Mouse (Mus musculus): ENCODE results near the gene Cplx1.

The Cplx1 gene

GRCm38 (mm10) chr5:108549489-108550206 lies at the start of gene Cplx1:
Gene Cplx1 (minus strand): TSS chr5:108550024.
- Histone ChIP-seq H3K4me1 (replicated peaks; ENCODE audit: low read depth, low read length) (peaks cover 22% of the 10 kb centered on the region), H3K27me3 (ENCODE audit: insufficient read depth, low read length) (peaks cover 67% of the 10 kb centered on the region), H3K9me3 (ENCODE audit: low read length) (no peaks in the 10 kb centered on the region), H3K4me3 (replicated peaks; ENCODE audit: low read length) (peak within 1 kb of the TSS; percentile 83), H3K36me3 (ENCODE audit: insufficient read depth, low read length) (no peaks in the 10 kb centered on the region)
- TF ChIP-seq NANOG (IDR thresholded peaks at IDR 0.05; ENCODE audit: borderline replicate concordance, low read length) (no peak), CTCF (conservative IDR thresholded peaks at IDR 0.05; ENCODE audit: low read length) (no peak), POU5F1 (IDR thresholded peaks at IDR 0.05; ENCODE audit: borderline replicate concordance, low read length) (no peak)

GRCm38 (mm10) chr5:108581361-108581891 lies 31.6 kb upstream of the Cplx1 start:
- H3K36me3 ChIP-seq (ENCODE audit: insufficient read depth, low read length): peaks cover 93% of the 10 kb centered on the region

GRCm38 (mm10) chr5:108573054-108573453 lies 23.2 kb upstream of the Cplx1 start:
- Histone ChIP-seq H3K9me3 (ENCODE audit: low read length) (no peaks in the 10 kb centered on the region), H3K4me3 (replicated peaks; ENCODE audit: low read length) (no peak overlapping the region), H3K36me3 (ENCODE audit: insufficient read depth, low read length) (peaks cover 98% of the 10 kb centered on the region), H3K4me1 (replicated peaks; ENCODE audit: low read depth, low read length) (no peaks in the 10 kb centered on the region), H3K27me3 (ENCODE audit: insufficient read depth, low read length) (no peaks in the 10 kb centered on the region)
- TF ChIP-seq NANOG (IDR thresholded peaks at IDR 0.05; ENCODE audit: borderline replicate concordance, low read length): no peak
- no peak for TF ChIP-seq POU5F1 (IDR thresholded peaks at IDR 0.05; ENCODE audit: borderline replicate concordance, low read length)
- no peak for TF ChIP-seq CTCF (conservative IDR thresholded peaks at IDR 0.05; ENCODE audit: low read length)

More at GRCm38 (mm10) chr5:108581361-108581891, 31.6 kb upstream of the Cplx1 start:
- Histone ChIP-seq H3K9me3 (ENCODE audit: low read length) (no peaks in the 10 kb centered on the region), H3K4me3 (replicated peaks; ENCODE audit: low read length) (no peak overlapping the region), H3K4me1 (replicated peaks; ENCODE audit: low read depth, low read length) (no peaks in the 10 kb centered on the region), H3K27me3 (ENCODE audit: insufficient read depth, low read length) (no peaks in the 10 kb centered on the region)
- TF ChIP-seq POU5F1 (IDR thresholded peaks at IDR 0.05; ENCODE audit: borderline replicate concordance, low read length) (no peak), CTCF (conservative IDR thresholded peaks at IDR 0.05; ENCODE audit: low read length) (no peak), NANOG (IDR thresholded peaks at IDR 0.05; ENCODE audit: borderline replicate concordance, low read length) (no peak)

- H3K4me1 ChIP-seq (replicated peaks; ENCODE audit: low read depth, low read length): no peaks in the 10 kb centered on the region
- H3K27me3 ChIP-seq (ENCODE audit: insufficient read depth, low read length): no peaks in the 10 kb centered on the region
- no peaks in the 10 kb centered on the region for H3K9me3 ChIP-seq (ENCODE audit: low read length)
- TF ChIP-seq NANOG (IDR thresholded peaks at IDR 0.05; ENCODE audit: borderline replicate concordance, low read length): no peak
- H3K36me3 ChIP-seq (ENCODE audit: insufficient read depth, low read length): peaks cover 100% of the 10 kb centered on the region
- H3K4me3 ChIP-seq (replicated peaks; ENCODE audit: low read length): no peak overlapping the region
These were observed 21.2 kb upstream of the Cplx1 start for GRCm38 (mm10) chr5:108570991-108571390.

- Histone ChIP-seq H3K4me3 (replicated peaks; ENCODE audit: low read length) (no peak overlapping the region), H3K36me3 (ENCODE audit: insufficient read depth, low read length) (peaks cover 65% of the 10 kb centered on the region), H3K9me3 (ENCODE audit: low read length) (no peaks in the 10 kb centered on the region), H3K27me3 (ENCODE audit: insufficient read depth, low read length) (no peaks in the 10 kb centered on the region), H3K4me1 (replicated peaks; ENCODE audit: low read depth, low read length) (no peaks in the 10 kb centered on the region)
- no peak for TF ChIP-seq NANOG (IDR thresholded peaks at IDR 0.05; ENCODE audit: borderline replicate concordance, low read length)
- TF ChIP-seq POU5F1 (IDR thresholded peaks at IDR 0.05; ENCODE audit: borderline replicate concordance, low read length): no peak
- TF ChIP-seq CTCF (conservative IDR thresholded peaks at IDR 0.05; ENCODE audit: low read length): no peak
These were observed 17.3 kb upstream of the Cplx1 start for GRCm38 (mm10) chr5:108567104-108567503.

- peaks cover 59% of the 10 kb centered on the region for H3K36me3 ChIP-seq (ENCODE audit: insufficient read depth, low read length)
- no peaks in the 10 kb centered on the region for H3K27me3 ChIP-seq (ENCODE audit: insufficient read depth, low read length)
- H3K4me1 ChIP-seq (replicated peaks; ENCODE audit: low read depth, low read length): no peaks in the 10 kb centered on the region
- no peak overlapping the region for H3K4me3 ChIP-seq (replicated peaks; ENCODE audit: low read length)
- TF ChIP-seq NANOG (IDR thresholded peaks at IDR 0.05; ENCODE audit: borderline replicate concordance, low read length) (no peak), POU5F1 (IDR thresholded peaks at IDR 0.05; ENCODE audit: borderline replicate concordance, low read length) (no peak), CTCF (conservative IDR thresholded peaks at IDR 0.05; ENCODE audit: low read length) (no peak)
- H3K9me3 ChIP-seq (ENCODE audit: low read length): no peaks in the 10 kb centered on the region
These were observed 16.7 kb upstream of the Cplx1 start for GRCm38 (mm10) chr5:108566523-108566922.

- H3K4me3 ChIP-seq (replicated peaks; ENCODE audit: low read length): no peak overlapping the region
- H3K27me3 ChIP-seq (ENCODE audit: insufficient read depth, low read length): no peaks in the 10 kb centered on the region
- peaks cover 47% of the 10 kb centered on the region for H3K36me3 ChIP-seq (ENCODE audit: insufficient read depth, low read length)
- no peak for TF ChIP-seq POU5F1 (IDR thresholded peaks at IDR 0.05; ENCODE audit: borderline replicate concordance, low read length)
- TF ChIP-seq NANOG (IDR thresholded peaks at IDR 0.05; ENCODE audit: borderline replicate concordance, low read length): no peak
- TF ChIP-seq CTCF (conservative IDR thresholded peaks at IDR 0.05; ENCODE audit: low read length): no peak
- H3K4me1 ChIP-seq (replicated peaks; ENCODE audit: low read depth, low read length): no peaks in the 10 kb centered on the region
- H3K9me3 ChIP-seq (ENCODE audit: low read length): no peaks in the 10 kb centered on the region
These were observed 15.6 kb upstream of the Cplx1 start for GRCm38 (mm10) chr5:108565381-108565780.

- Histone ChIP-seq H3K4me3 (replicated peaks; ENCODE audit: low read length) (no peak overlapping the region), H3K36me3 (ENCODE audit: insufficient read depth, low read length) (peaks cover 37% of the 10 kb centered on the region), H3K9me3 (ENCODE audit: low read length) (no peaks in the 10 kb centered on the region), H3K27me3 (ENCODE audit: insufficient read depth, low read length) (no peaks in the 10 kb centered on the region), H3K4me1 (replicated peaks; ENCODE audit: low read depth, low read length) (no peaks in the 10 kb centered on the region)
- TF ChIP-seq CTCF (conservative IDR thresholded peaks at IDR 0.05; ENCODE audit: low read length) (no peak), NANOG (IDR thresholded peaks at IDR 0.05; ENCODE audit: borderline replicate concordance, low read length) (no peak)
These were observed 14.5 kb upstream of the Cplx1 start for GRCm38 (mm10) chr5:108564346-108564745.

- no peaks in the 10 kb centered on the region for H3K4me1 ChIP-seq (replicated peaks; ENCODE audit: low read depth, low read length)
- H3K36me3 ChIP-seq (ENCODE audit: insufficient read depth, low read length): peaks cover 18% of the 10 kb centered on the region
- no peak overlapping the region for H3K4me3 ChIP-seq (replicated peaks; ENCODE audit: low read length)
These were observed 12.7 kb upstream of the Cplx1 start for GRCm38 (mm10) chr5:108562483-108562882.

More at GRCm38 (mm10) chr5:108562483-108562882, 12.7 kb upstream of the Cplx1 start:
- H3K27me3 ChIP-seq (ENCODE audit: insufficient read depth, low read length): no peaks in the 10 kb centered on the region
- TF ChIP-seq POU5F1 (IDR thresholded peaks at IDR 0.05; ENCODE audit: borderline replicate concordance, low read length): no peak
- no peak for TF ChIP-seq CTCF (conservative IDR thresholded peaks at IDR 0.05; ENCODE audit: low read length)
- no peak for TF ChIP-seq NANOG (IDR thresholded peaks at IDR 0.05; ENCODE audit: borderline replicate concordance, low read length)
- H3K9me3 ChIP-seq (ENCODE audit: low read length): no peaks in the 10 kb centered on the region

All from E14TG2a.4 (cell line).